Mouse (Mus musculus) heart, adult 2 months (tissue): Measurements from ENCODE around the gene Padi2.

Source experiments
- CTCF ChIP-seq: fragments of 200-600 bp; IDR thresholded peaks from 2 replicates; pipeline ENCODE4 v1.8.1; 2022; ENCODE audit warnings: antibody characterized with exemption, mild to moderate bottlenecking, moderate library complexity
- POLR2A ChIP-seq: fragments of 200-500 bp; IDR thresholded peaks from 2 replicates; pipeline ENCODE4 v1.6.1; 2011; ENCODE audit warnings: mild to moderate bottlenecking, low read depth, low read length, control low read depth; ENCODE audit not compliant: insufficient read depth

GRCm38 (mm10) chr4:140974408-140974807 lies 68.3 kb downstream of the Padi2 start:
- TF ChIP-seq POLR2A = no peak
- TF ChIP-seq CTCF = no peak
